ENCODE assay signal across 18 mouse cellular contexts in genomic region chr9:98651681-98652080, GRCm38 (mm10).
"Had no signal": no experiment of that assay in that cellular context is flagged by ENCODE, and none has a peak within 500 bp of the region (broad histone marks: within the 10 kb centered on the region; RNA-seq: fewer than 3 reads in every experiment).

No protein-coding gene starts in this region.

- H3K4me3 ChIP-seq: kidney, embryonic 15.5 days; limb, embryonic 10.5 days; limb, embryonic 13.5 days; liver, embryonic 13.5 days had no signal

- H3K27ac ChIP-seq: kidney, embryonic 15.5 days; limb, embryonic 10.5 days; limb, embryonic 13.5 days; liver, embryonic 13.5 days; stomach, postnatal 0 days had no signal

- DNase-seq: kidney, adult 11 months; kidney, adult 8-10 months; kidney, postnatal 10 days; kidney, postnatal 36 days; liver, embryonic 13.5 days; lung, adult 2 months; lung, postnatal 14 days; lung, postnatal 4 days; midbrain, embryonic 14.5 days; right cerebral cortex, adult 18-20 months; right cerebral cortex, postnatal 14 days; right cerebral cortex, postnatal 4 days; thymus, adult 2 months; thymus, postnatal 14 days had no signal
